Mouse (Mus musculus) cerebellum, adult 2 months (tissue): ENCODE measurements around the gene Fam57a. TPM values are rescaled to one million over a fixed set of nuclear protein-coding genes. Genes with fewer than 3 reads are reported as not detected.

Experiments
- DNase-seq, 2 experiments: peaks; one replicate each; pipeline ENCODE4 v3.0.0; 2021
- H3K27ac ChIP-seq: fragments of 200-500 bp; 2 replicates; pipeline ENCODE4 v1.5.1; 2012; ENCODE audit warnings: low read length, control low read depth, inconsistent platforms; ENCODE audit not compliant: insufficient read depth
- H3K27me3 ChIP-seq: fragments of 200-500 bp; 2 replicates; pipeline ENCODE4 v1.6.1; 2012; ENCODE audit warnings: inconsistent platforms, mild to moderate bottlenecking, low read length, moderate library complexity; ENCODE audit not compliant: control insufficient read depth, insufficient read depth
- H3K4me1 ChIP-seq: fragments of 200-500 bp; 2 replicates; pipeline ENCODE4 v1.6.1; 2011; ENCODE audit warnings: low read length; ENCODE audit not compliant: control insufficient read depth, insufficient read depth
- H3K4me3 ChIP-seq: fragments of 200-500 bp; replicated peaks from 2 replicates; pipeline ENCODE3; 2011; ENCODE audit warnings: mild to moderate bottlenecking, low read depth, low read length, control low read depth; ENCODE audit not compliant: insufficient read depth
- CTCF ChIP-seq: fragments of 200-500 bp; IDR thresholded peaks from 2 replicates; pipeline ENCODE4 v1.5.1; 2011; ENCODE audit warnings: low read depth, mild to moderate bottlenecking, control low read depth, low read length, moderate library complexity, borderline replicate concordance; ENCODE audit not compliant: insufficient read depth
- POLR2A ChIP-seq: fragments of 200-500 bp; IDR thresholded peaks from 2 replicates; pipeline ENCODE4 v1.6.1; 2011; ENCODE audit warnings: low read length, control low read depth, borderline replicate concordance; ENCODE audit not compliant: insufficient read depth
- WGBS: fragments of 180-500 bp; shearing (Covaris S2); methylation state at CpG from one replicate; pipeline ENCODE4 v1.1.7; 2018; 5-methylcytosine and 5-hydroxymethylcytosine counted together
- polyA plus RNA-seq: library from polyadenylated mRNA; depleted of rRNA; stranded (reverse); fragments of >200 nt; gene quantifications from 2 replicates; pipeline ENCODE4 v1.2.3, GENCODE M21; 2012

Fam57a gene
- polyA plus RNA-seq, 1 experiment: 25.7 TPM

GRCm38 (mm10) chr11:76167079-76167765 lies 12.2 kb upstream of the Fam57a start:
- Histone ChIP-seq H3K27me3 (no peaks in the 10 kb centered on the region), H3K4me1 (peaks cover 14% of the 10 kb centered on the region), H3K4me3 (no peak overlapping the region), H3K27ac (no peak overlapping the region)
- WGBS: 13% methylated on average over 5 of the region's 5 CpGs
- peak; percentile 54; the same call in 1 of the 2 replicates for TF ChIP-seq CTCF
- TF ChIP-seq POLR2A: no peak
- DNase-seq: peak; percentile 68 to 72

- Histone ChIP-seq H3K4me1 (peaks cover 14% of the 10 kb centered on the region), H3K27me3 (no peaks in the 10 kb centered on the region), H3K4me3 (no peak overlapping the region), H3K27ac (no peak overlapping the region)
- DNase-seq: peak; percentile 45 to 61
- WGBS: 27% methylated on average over 3 of the region's 3 CpGs
- TF ChIP-seq POLR2A: no peak
- no peak for TF ChIP-seq CTCF
These were observed 10.5 kb upstream of the Fam57a start for GRCm38 (mm10) chr11:76168976-76169375.

GRCm38 (mm10) chr11:76170207-76170606 lies 9.3 kb upstream of the Fam57a start:
- 12% methylated on average over 5 of the region's 5 CpGs for WGBS
- peak overlapping the region; percentile 14; the same call in 1 of the 2 replicates for H3K27ac ChIP-seq

GRCm38 (mm10) chr11:76178726-76179494 lies 561 bp upstream of the Fam57a start:
- no peak for TF ChIP-seq POLR2A
- no peak for TF ChIP-seq CTCF
- Histone ChIP-seq H3K4me3 (peak overlapping the region; percentile 95), H3K27ac (peak overlapping the region; percentile 57), H3K27me3 (no peaks in the 10 kb centered on the region), H3K4me1 (no peaks in the 10 kb centered on the region)
- DNase-seq: peak; percentile 22 to 32
- WGBS: under 1% methylated on average over 28 of the region's 28 CpGs

More at GRCm38 (mm10) chr11:76170207-76170606, 9.3 kb upstream of the Fam57a start:
- Histone ChIP-seq H3K4me3 (no peak overlapping the region), H3K27me3 (no peaks in the 10 kb centered on the region), H3K4me1 (peaks cover 14% of the 10 kb centered on the region)
- peak; percentile 60 to 85 for DNase-seq
- TF ChIP-seq CTCF: no peak
- no peak for TF ChIP-seq POLR2A

GRCm38 (mm10) chr11:76180146-76180540 lies 672 bp downstream of the Fam57a start:
- WGBS: 9% methylated on average over 7 of the region's 7 CpGs
- Histone ChIP-seq H3K27ac (peak overlapping the region; percentile 69), H3K27me3 (no peaks in the 10 kb centered on the region), H3K4me1 (no peaks in the 10 kb centered on the region), H3K4me3 (peak overlapping the region; percentile 95)
- TF ChIP-seq POLR2A: no peak
- TF ChIP-seq CTCF: no peak
- no peak for DNase-seq

GRCm38 (mm10) chr11:76183745-76184144 lies 4.3 kb downstream of the Fam57a start:
- Histone ChIP-seq H3K27ac (no peak overlapping the region), H3K4me1 (no peaks in the 10 kb centered on the region), H3K4me3 (no peak overlapping the region), H3K27me3 (no peaks in the 10 kb centered on the region)
- no peak for DNase-seq
- WGBS: 90% methylated on average over 4 of the region's 4 CpGs
- TF ChIP-seq POLR2A: no peak
- TF ChIP-seq CTCF: no peak

GRCm38 (mm10) chr11:76186908-76187307 lies 7.4 kb downstream of the Fam57a start:
- no peaks in the 10 kb centered on the region for H3K4me1 ChIP-seq
- no peak overlapping the region for H3K27ac ChIP-seq
- H3K27me3 ChIP-seq: no peaks in the 10 kb centered on the region
- WGBS: 81% methylated on average over 6 of the region's 6 CpGs
- TF ChIP-seq POLR2A: no peak
- no peak for TF ChIP-seq CTCF
- DNase-seq: no peak
- no peak overlapping the region for H3K4me3 ChIP-seq
